Mouse (Mus musculus) spleen, embryonic (tissue): Measurements from ENCODE around the gene Faap100.

Source experiments
- CTCF ChIA-PET: fragments of 350-600 bp; sonication (Branson Sonifier 250); formaldehyde crosslinking; loops from one replicate; lab custom pipeline; 2022; lab: Charles Lee

Gene Faap100

GRCm38 (mm10) chr11:120338786-120339185 is 39.8 kb downstream of the Faap100 start:
- CTCF ChIA-PET = interaction anchor here (0.5 kb wide), 1 partner anchor 237 kb away, joined by 3 read pairs; no protein-coding TSS in a partner anchor

GRCm38 (mm10) chr11:120337447-120337846 is 41.1 kb downstream of the Faap100 start:
- CTCF ChIA-PET = interaction anchor here (0.6 kb wide), 1 partner anchor 70 kb away, joined by 7 read pairs; no protein-coding TSS in a partner anchor

GRCm38 (mm10) chr11:120335431-120336021 is 43.0 kb downstream of the Faap100 start:
- CTCF ChIA-PET = no interaction called here

- CTCF ChIA-PET = no interaction called here
These were observed 58.4 kb downstream of the Faap100 start for GRCm38 (mm10) chr11:120320156-120320555.

- CTCF ChIA-PET = no interaction called here
These were observed 59.3 kb downstream of the Faap100 start for GRCm38 (mm10) chr11:120319310-120319709.
